Mouse (Mus musculus): Measurements from ENCODE around the gene Hist1h1a. TPM values are rescaled to one million over a fixed set of nuclear protein-coding genes. Genes with fewer than 3 reads are reported as not detected.

The Hist1h1a gene
- polyA plus RNA-seq (2014; fragmentation: Illumina TruSeq; extraction: RNeasy Lipid Tissue Mini Kit (QIAGEN cat#74804)) = not detected

GRCm38 (mm10) chr13:23763586-23764323 lies at the start of gene Hist1h1a:
TSS of gene Hist1h1a (plus strand) at chr13:23763666.

DNA sequence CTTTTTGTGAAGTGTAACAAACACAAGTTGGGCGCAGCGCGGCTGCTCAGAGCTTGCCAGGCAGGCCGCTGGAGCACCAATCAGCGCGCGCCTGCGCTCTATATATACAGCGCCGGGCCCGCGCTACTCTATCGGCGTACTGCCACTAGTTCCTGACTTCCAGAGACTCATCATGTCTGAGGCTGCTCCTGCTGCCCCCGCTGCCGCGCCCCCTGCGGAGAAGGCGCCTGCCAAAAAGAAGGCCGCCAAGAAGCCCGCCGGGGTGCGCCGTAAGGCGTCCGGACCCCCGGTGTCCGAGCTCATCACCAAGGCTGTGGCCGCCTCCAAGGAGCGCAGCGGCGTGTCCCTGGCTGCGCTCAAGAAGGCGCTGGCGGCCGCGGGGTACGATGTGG lies 24.8 kb upstream of the Hist1h1a start, which contains the start of gene Hist1h1c:
Hist1h1c (plus strand) TSS at position 132 of the 392 bp plus-strand sequence.

DNA sequence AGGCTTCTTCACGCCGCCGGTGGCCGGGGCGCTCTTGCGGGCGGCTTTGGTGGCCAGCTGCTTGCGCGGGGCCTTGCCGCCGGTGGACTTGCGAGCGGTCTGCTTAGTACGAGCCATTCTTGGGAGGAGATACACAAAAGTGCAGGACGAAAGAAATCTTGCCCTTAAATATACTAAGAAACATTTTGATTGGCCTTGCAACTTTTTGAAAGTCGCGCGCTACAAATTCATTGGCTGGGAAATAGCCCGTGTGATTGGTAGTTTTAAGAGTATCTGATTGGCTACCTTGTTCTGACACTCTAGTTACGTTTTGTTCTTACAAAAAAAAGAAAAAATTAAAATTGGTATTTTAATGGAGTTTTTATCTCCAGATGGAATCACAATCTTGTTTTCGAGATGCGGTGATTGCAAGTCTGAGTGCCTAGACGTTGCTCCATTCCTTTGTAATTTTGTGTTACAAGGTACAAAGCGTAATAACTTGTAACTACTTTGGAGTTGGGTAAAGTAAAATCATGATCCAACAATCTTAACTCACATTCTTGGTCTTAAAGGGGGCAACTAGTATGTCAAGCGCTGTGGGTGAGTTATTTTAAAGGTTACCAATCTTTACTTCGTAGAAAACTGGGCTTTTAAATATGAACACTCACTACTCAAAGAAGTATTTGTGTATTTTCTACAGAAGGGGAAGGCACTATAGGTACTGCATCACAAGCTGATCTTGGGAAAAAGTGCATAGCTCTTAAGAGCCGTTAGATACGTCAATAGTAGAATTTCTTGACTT lies 17.9 kb upstream of the Hist1h1a start, which contains the start of gene Hist1h3c:
Hist1h3c (minus strand) TSS at position 222 of the 781 bp plus-strand sequence.

DNA sequence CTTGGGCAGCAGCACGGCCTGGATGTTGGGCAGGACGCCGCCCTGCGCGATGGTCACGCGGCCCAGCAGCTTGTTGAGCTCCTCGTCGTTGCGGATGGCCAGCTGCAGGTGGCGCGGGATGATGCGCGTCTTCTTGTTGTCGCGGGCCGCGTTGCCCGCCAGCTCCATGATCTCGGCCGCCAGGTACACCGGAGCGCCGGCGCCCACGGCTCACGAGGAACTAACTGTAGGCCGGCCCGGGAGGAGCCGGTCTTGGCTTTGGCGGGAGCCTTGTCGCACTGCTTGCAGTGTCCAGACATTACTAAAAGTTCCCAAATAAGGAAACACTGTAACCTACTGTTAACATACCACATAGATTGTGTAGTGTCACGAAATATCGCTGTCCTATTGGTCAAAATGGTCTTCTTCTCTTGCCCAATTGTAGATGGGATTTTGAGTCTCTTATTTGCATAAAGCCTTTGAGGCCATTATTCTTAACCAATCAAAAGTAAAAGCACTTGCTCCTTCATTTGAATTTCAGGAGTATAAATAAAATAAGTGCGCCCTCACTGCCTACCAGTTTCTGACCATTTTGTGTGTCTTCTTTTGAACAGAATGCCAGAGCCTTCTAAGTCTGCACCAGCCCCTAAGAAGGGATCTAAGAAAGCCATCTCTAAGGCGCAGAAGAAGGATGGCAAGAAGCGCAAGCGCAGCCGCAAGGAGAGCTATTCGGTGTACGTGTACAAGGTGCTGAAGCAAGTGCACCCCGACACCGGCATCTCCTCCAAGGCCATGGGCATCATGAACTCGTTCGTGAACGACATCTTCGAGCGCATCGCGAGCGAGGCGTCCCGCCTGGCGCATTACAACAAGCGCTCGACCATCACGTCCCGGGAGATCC lies 17.0 kb upstream of the Hist1h1a start, which contains the start of gene Hist1h2bb:
Hist1h2bb (plus strand) TSS at position 534 of the 880 bp plus-strand sequence.

GRCm38 (mm10) chr13:23750839-23751477 lies 12.5 kb upstream of the Hist1h1a start, which contains the start of gene Hist1h2ab:
TSS of gene Hist1h2ab (plus strand) at chr13:23751126.

GRCm38 (mm10) chr13:23752067-23752741 lies 11.3 kb upstream of the Hist1h1a start, which contains the start of gene Hist1h3b:
TSS of gene Hist1h3b (plus strand) at chr13:23752267.

DNA sequence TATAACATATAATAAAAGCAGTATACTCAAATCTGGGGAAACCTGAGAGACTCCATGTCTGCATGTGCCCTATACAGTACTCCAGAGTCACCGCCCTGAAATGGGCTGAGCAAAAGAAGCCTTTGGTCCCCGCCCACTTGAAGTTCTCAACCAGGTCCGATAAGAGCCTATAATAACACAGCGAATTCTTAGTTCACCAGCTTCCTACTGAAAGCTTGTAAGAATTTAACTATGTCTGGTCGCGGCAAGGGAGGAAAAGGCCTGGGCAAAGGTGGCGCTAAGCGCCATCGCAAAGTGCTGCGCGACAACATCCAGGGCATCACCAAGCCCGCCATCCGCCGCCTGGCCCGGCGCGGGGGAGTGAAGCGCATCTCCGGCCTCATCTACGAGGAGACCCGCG lies 6.7 kb upstream of the Hist1h1a start, which contains the start of gene Hist1h4b:
Hist1h4b (plus strand) TSS at position 224 of the 400 bp plus-strand sequence.

DNA sequence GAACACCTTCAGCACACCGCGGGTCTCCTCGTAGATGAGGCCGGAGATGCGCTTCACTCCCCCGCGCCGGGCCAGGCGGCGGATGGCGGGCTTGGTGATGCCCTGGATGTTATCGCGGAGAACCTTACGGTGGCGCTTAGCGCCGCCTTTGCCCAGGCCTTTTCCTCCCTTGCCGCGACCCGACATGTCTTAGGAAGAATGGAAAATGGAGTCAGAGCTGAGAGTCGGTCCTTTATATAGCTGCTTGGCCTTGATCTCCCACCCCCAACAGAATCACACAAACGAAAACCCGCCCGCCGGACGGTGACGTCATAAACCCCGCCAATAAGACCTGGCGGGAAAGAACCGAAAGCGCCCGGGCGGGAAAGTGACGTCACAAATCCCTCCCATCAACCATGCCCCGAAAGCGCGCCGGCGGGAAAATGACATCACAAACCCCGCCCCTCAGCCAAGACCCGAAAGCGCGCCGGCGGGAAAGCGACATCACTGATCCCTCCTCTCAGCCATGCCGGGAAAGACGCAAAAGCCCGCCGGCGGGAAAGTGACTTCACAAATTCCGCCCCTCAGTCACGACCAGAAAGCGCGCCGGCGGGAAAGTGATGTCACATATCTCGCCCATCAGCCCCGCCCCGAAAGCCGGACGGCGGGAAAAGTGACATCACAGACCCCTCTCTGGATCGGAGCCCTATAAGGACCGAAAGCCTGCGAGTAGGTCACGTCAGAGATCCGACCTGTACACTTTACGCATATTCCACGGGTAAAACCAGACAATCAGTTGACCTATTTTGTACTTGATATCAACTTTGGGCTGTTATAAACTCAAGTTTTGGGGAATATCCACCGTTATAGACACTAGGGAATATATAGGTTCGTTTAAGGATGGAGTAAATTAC lies 2.2 kb upstream of the Hist1h1a start, which contains the start of gene Hist1h4a:
Hist1h4a (minus strand) TSS at position 259 of the 893 bp plus-strand sequence.

DNA sequence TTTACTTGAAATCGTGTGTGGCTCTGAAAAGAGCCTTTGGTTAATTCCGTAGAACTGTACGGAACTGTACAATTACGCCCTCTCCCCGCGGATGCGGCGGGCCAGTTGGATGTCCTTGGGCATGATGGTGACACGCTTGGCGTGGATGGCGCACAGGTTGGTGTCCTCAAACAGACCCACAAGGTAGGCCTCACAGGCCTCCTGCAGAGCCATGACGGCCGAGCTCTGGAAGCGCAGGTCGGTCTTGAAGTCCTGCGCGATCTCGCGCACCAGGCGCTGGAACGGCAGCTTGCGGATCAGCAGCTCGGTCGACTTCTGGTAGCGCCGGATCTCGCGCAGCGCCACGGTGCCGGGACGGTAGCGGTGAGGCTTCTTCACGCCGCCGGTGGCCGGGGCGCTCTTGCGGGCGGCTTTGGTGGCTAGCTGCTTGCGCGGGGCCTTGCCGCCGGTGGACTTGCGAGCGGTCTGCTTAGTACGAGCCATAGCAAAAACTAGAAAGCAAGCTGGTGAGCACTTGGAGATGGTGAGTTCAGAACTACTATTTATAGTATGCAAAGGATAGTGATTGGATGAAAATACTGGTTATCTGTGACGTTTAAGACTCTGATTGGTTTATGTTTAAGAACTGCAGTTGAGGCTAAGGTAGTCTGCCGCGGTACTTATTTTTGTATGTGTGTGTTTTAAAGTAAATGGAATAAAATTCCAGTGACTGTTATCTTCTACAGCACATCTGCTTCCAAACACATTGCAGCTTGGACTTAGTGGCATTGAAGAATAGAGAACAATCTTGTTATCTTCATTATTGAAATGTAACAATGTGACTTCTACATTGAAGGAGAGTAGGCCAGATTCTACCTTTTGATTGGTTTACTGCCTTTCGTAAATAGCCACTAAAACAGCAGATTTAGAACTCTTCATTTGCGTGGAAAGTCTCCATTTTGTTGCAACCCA lies 1.3 kb upstream of the Hist1h1a start, which contains the start of gene Hist1h3a:
Hist1h3a (minus strand) TSS at position 516 of the 951 bp plus-strand sequence.

DNA sequence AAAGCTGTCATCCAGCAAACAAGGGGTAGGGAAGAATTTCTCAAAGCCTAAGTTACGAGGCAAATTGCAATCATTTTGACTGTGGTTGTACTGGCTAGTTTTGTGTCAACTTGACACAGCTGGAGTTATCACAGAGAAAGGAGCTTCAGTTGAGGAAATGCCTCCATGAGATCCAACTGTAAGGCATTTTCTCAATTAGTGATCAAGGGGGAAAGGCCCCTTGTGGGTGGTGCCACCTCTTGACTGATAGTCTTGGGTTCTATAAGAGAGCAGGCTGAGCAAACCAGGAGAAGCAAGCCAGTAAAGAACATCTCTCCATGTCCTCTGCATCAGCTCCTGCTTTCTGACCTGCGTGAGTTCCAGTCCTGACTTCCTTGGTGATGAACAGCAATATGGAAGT lies 6.1 kb downstream of the Hist1h1a start, which contains the start of gene Trim38:
Trim38 (plus strand) TSS at position 301 of the 400 bp plus-strand sequence.

GRCm38 (mm10) chr13:23806422-23807052 lies 43.1 kb downstream of the Hist1h1a start, which contains the start of gene Slc17a2:
TSS of gene Slc17a2 (plus strand) at chr13:23806993.

Other genes starting within 250 kb of the Hist1h1a start
- not detected for gene Hist1h4h, start 232.6 kb upstream of the Hist1h1a start, polyA plus RNA-seq (2014; fragmentation: Illumina TruSeq; extraction: RNeasy Lipid Tissue Mini Kit (QIAGEN cat#74804))
- not detected for gene Hist1h2af, start 229.8 kb upstream of the Hist1h1a start, polyA plus RNA-seq (2014; fragmentation: Illumina TruSeq; extraction: RNeasy Lipid Tissue Mini Kit (QIAGEN cat#74804))
- not detected for gene Hist1h3g, start 228.2 kb upstream of the Hist1h1a start, polyA plus RNA-seq (2014; fragmentation: Illumina TruSeq; extraction: RNeasy Lipid Tissue Mini Kit (QIAGEN cat#74804))
- gene Hist1h2bh, start 220.3 kb upstream of the Hist1h1a start, polyA plus RNA-seq (2014; fragmentation: Illumina TruSeq; extraction: RNeasy Lipid Tissue Mini Kit (QIAGEN cat#74804)) = 1.00 TPM
- gene Hist1h3f, start 219.6 kb upstream of the Hist1h1a start, polyA plus RNA-seq (2014; fragmentation: Illumina TruSeq; extraction: RNeasy Lipid Tissue Mini Kit (QIAGEN cat#74804)) = not detected
- not detected for gene Hist1h4f, start 212.0 kb upstream of the Hist1h1a start, polyA plus RNA-seq (2014; fragmentation: Illumina TruSeq; extraction: RNeasy Lipid Tissue Mini Kit (QIAGEN cat#74804))
- gene Hist1h1d, start 210.4 kb upstream of the Hist1h1a start, polyA plus RNA-seq (2014; fragmentation: Illumina TruSeq; extraction: RNeasy Lipid Tissue Mini Kit (QIAGEN cat#74804)) = 0.14 TPM
- gene Hist1h3e, start 201.3 kb upstream of the Hist1h1a start, polyA plus RNA-seq (2014; fragmentation: Illumina TruSeq; extraction: RNeasy Lipid Tissue Mini Kit (QIAGEN cat#74804)) = not detected
- gene Hist1h2ae, start 192.4 kb upstream of the Hist1h1a start, polyA plus RNA-seq (2014; fragmentation: Illumina TruSeq; extraction: RNeasy Lipid Tissue Mini Kit (QIAGEN cat#74804)) = 0.80 TPM
- gene Hist1h2bg, start 192.3 kb upstream of the Hist1h1a start, polyA plus RNA-seq (2014; fragmentation: Illumina TruSeq; extraction: RNeasy Lipid Tissue Mini Kit (QIAGEN cat#74804)) = not detected
- gene Hist1h2bf, start 189.5 kb upstream of the Hist1h1a start, polyA plus RNA-seq (2014; fragmentation: Illumina TruSeq; extraction: RNeasy Lipid Tissue Mini Kit (QIAGEN cat#74804)) = not detected
- not detected for gene Hist1h2ad, start 189.3 kb upstream of the Hist1h1a start, polyA plus RNA-seq (2014; fragmentation: Illumina TruSeq; extraction: RNeasy Lipid Tissue Mini Kit (QIAGEN cat#74804))
- gene Hist1h3d, start 187.9 kb upstream of the Hist1h1a start, polyA plus RNA-seq (2014; fragmentation: Illumina TruSeq; extraction: RNeasy Lipid Tissue Mini Kit (QIAGEN cat#74804)) = 0.37 TPM
- 0.57 TPM for gene Hist1h4d, start 182.1 kb upstream of the Hist1h1a start, polyA plus RNA-seq (2014; fragmentation: Illumina TruSeq; extraction: RNeasy Lipid Tissue Mini Kit (QIAGEN cat#74804))
- 3.4 TPM for gene Hist1h2be, start 142.5 kb upstream of the Hist1h1a start, polyA plus RNA-seq (2014; fragmentation: Illumina TruSeq; extraction: RNeasy Lipid Tissue Mini Kit (QIAGEN cat#74804))
- 0.40 TPM for gene Hist1h1e, start 141.1 kb upstream of the Hist1h1a start, polyA plus RNA-seq (2014; fragmentation: Illumina TruSeq; extraction: RNeasy Lipid Tissue Mini Kit (QIAGEN cat#74804))
- gene Hist1h2ac, start 79.7 kb upstream of the Hist1h1a start, polyA plus RNA-seq (2014; fragmentation: Illumina TruSeq; extraction: RNeasy Lipid Tissue Mini Kit (QIAGEN cat#74804)) = 0.83 TPM
- 68.0 TPM for gene Hist1h2bc, start 79.5 kb upstream of the Hist1h1a start, polyA plus RNA-seq (2014; fragmentation: Illumina TruSeq; extraction: RNeasy Lipid Tissue Mini Kit (QIAGEN cat#74804))
- not detected for gene Hist1h1t, start 67.9 kb upstream of the Hist1h1a start, polyA plus RNA-seq (2014; fragmentation: Illumina TruSeq; extraction: RNeasy Lipid Tissue Mini Kit (QIAGEN cat#74804))
- not detected for gene Hist1h4c, start 65.2 kb upstream of the Hist1h1a start, polyA plus RNA-seq (2014; fragmentation: Illumina TruSeq; extraction: RNeasy Lipid Tissue Mini Kit (QIAGEN cat#74804))
- gene Hfe, start 52.8 kb upstream of the Hist1h1a start, polyA plus RNA-seq (2014; fragmentation: Illumina TruSeq; extraction: RNeasy Lipid Tissue Mini Kit (QIAGEN cat#74804)) = 24.7 TPM
- 9.9 TPM for gene Hist1h1c, start 24.9 kb upstream of the Hist1h1a start, polyA plus RNA-seq (2014; fragmentation: Illumina TruSeq; extraction: RNeasy Lipid Tissue Mini Kit (QIAGEN cat#74804))
- not detected for gene Hist1h3c, start 18.1 kb upstream of the Hist1h1a start, polyA plus RNA-seq (2014; fragmentation: Illumina TruSeq; extraction: RNeasy Lipid Tissue Mini Kit (QIAGEN cat#74804))
- not detected for gene Hist1h2bb, start 16.9 kb upstream of the Hist1h1a start, polyA plus RNA-seq (2014; fragmentation: Illumina TruSeq; extraction: RNeasy Lipid Tissue Mini Kit (QIAGEN cat#74804))
- not detected for gene Hist1h2ab, start 12.5 kb upstream of the Hist1h1a start, polyA plus RNA-seq (2014; fragmentation: Illumina TruSeq; extraction: RNeasy Lipid Tissue Mini Kit (QIAGEN cat#74804))
- gene Hist1h3b, start 11.4 kb upstream of the Hist1h1a start, polyA plus RNA-seq (2014; fragmentation: Illumina TruSeq; extraction: RNeasy Lipid Tissue Mini Kit (QIAGEN cat#74804)) = not detected
- not detected for gene Hist1h4b, start 6.7 kb upstream of the Hist1h1a start, polyA plus RNA-seq (2014; fragmentation: Illumina TruSeq; extraction: RNeasy Lipid Tissue Mini Kit (QIAGEN cat#74804))
- gene Hist1h4a, start 2.4 kb upstream of the Hist1h1a start, polyA plus RNA-seq (2014; fragmentation: Illumina TruSeq; extraction: RNeasy Lipid Tissue Mini Kit (QIAGEN cat#74804)) = not detected
- not detected for gene Hist1h3a, start 1.3 kb upstream of the Hist1h1a start, polyA plus RNA-seq (2014; fragmentation: Illumina TruSeq; extraction: RNeasy Lipid Tissue Mini Kit (QIAGEN cat#74804))
- not detected for gene Trim38, start 6.2 kb downstream of the Hist1h1a start, polyA plus RNA-seq (2014; fragmentation: Illumina TruSeq; extraction: RNeasy Lipid Tissue Mini Kit (QIAGEN cat#74804))
- 0.09 TPM for gene Slc17a2, start 43.3 kb downstream of the Hist1h1a start, polyA plus RNA-seq (2014; fragmentation: Illumina TruSeq; extraction: RNeasy Lipid Tissue Mini Kit (QIAGEN cat#74804))
- not detected for gene Slc17a3, start 75.8 kb downstream of the Hist1h1a start, polyA plus RNA-seq (2014; fragmentation: Illumina TruSeq; extraction: RNeasy Lipid Tissue Mini Kit (QIAGEN cat#74804))
- gene Slc17a1, start 104.1 kb downstream of the Hist1h1a start, polyA plus RNA-seq (2014; fragmentation: Illumina TruSeq; extraction: RNeasy Lipid Tissue Mini Kit (QIAGEN cat#74804)) = not detected
- not detected for gene Slc17a4, start 151.3 kb downstream of the Hist1h1a start, polyA plus RNA-seq (2014; fragmentation: Illumina TruSeq; extraction: RNeasy Lipid Tissue Mini Kit (QIAGEN cat#74804))
- gene Hist1h2ba, start 170.5 kb downstream of the Hist1h1a start, polyA plus RNA-seq (2014; fragmentation: Illumina TruSeq; extraction: RNeasy Lipid Tissue Mini Kit (QIAGEN cat#74804)) = not detected
- not detected for gene Hist1h2aa, start 170.8 kb downstream of the Hist1h1a start, polyA plus RNA-seq (2014; fragmentation: Illumina TruSeq; extraction: RNeasy Lipid Tissue Mini Kit (QIAGEN cat#74804))
- not detected for gene Scgn, start 227.5 kb downstream of the Hist1h1a start, polyA plus RNA-seq (2014; fragmentation: Illumina TruSeq; extraction: RNeasy Lipid Tissue Mini Kit (QIAGEN cat#74804))